Mouse (Mus musculus): ENCODE results near the gene Atp6v0e2. TPM values are rescaled to one million over a fixed set of nuclear protein-coding genes. Genes with fewer than 3 reads are reported as not detected.

Atp6v0e2 gene
- polyA plus RNA-seq, 1 experiment from 2014 or later: 20.0 TPM

GRCm38 (mm10) chr6:48578736-48579135 lies 41.3 kb downstream of the Atp6v0e2 start:
- Histone ChIP-seq H3K9me3 (replicated peaks; ENCODE audit: control insufficient read depth, low read length) (no peaks in the 10 kb centered on the region), H3K4me3 (ENCODE audit: low read length) (no peak overlapping the region), H3K4me1 (ENCODE audit: control insufficient read depth, insufficient read depth, low read length) (peaks cover 20% of the 10 kb centered on the region), H3K27me3 (ENCODE audit: control insufficient read depth, insufficient read depth, low read length) (no peaks in the 10 kb centered on the region), H3K27ac (ENCODE audit: low read length) (peak overlapping the region; percentile 86), H3K9ac (ENCODE audit: low read length) (no peak overlapping the region), H3K36me3 (ENCODE audit: control insufficient read depth, insufficient read depth) (no peaks in the 10 kb centered on the region), H3K4me2 (ENCODE audit: low read depth, low read length) (no peak overlapping the region)
- ATAC-seq (replicated peaks; ENCODE audit: extremely low read depth, insufficient read depth, low FRiP score): no peak
- 53% methylated on average over 5 of the region's 5 CpGs for WGBS

- peak overlapping the region; percentile 51 for H3K4me2 ChIP-seq (ENCODE audit: low read depth, low read length)
- H3K36me3 ChIP-seq (ENCODE audit: control insufficient read depth, insufficient read depth): no peaks in the 10 kb centered on the region
- H3K9ac ChIP-seq (ENCODE audit: low read length): peak overlapping the region; percentile 62
- peak overlapping the region; percentile 26; the same call in 1 of the 2 replicates for H3K4me3 ChIP-seq (ENCODE audit: low read length)
- no peaks in the 10 kb centered on the region for H3K27me3 ChIP-seq (ENCODE audit: control insufficient read depth, insufficient read depth, low read length)
- peak overlapping the region; percentile 86 for H3K27ac ChIP-seq (ENCODE audit: low read length)
- peak; percentile 70 for ATAC-seq (replicated peaks; ENCODE audit: extremely low read depth, insufficient read depth, low FRiP score)
- WGBS: 7% methylated on average over 5 of the region's 5 CpGs
- peaks cover 20% of the 10 kb centered on the region for H3K4me1 ChIP-seq (ENCODE audit: control insufficient read depth, insufficient read depth, low read length)
- H3K9me3 ChIP-seq (replicated peaks; ENCODE audit: control insufficient read depth, low read length): no peaks in the 10 kb centered on the region
These were observed 41.8 kb downstream of the Atp6v0e2 start for GRCm38 (mm10) chr6:48579215-48579648.

- Histone ChIP-seq H3K36me3 (ENCODE audit: control insufficient read depth, insufficient read depth) (no peaks in the 10 kb centered on the region), H3K27ac (ENCODE audit: low read length) (peak overlapping the region; percentile 72), H3K9ac (ENCODE audit: low read length) (no peak overlapping the region), H3K27me3 (ENCODE audit: control insufficient read depth, insufficient read depth, low read length) (no peaks in the 10 kb centered on the region), H3K4me3 (ENCODE audit: low read length) (no peak overlapping the region), H3K4me1 (ENCODE audit: control insufficient read depth, insufficient read depth, low read length) (peaks cover 20% of the 10 kb centered on the region), H3K9me3 (replicated peaks; ENCODE audit: control insufficient read depth, low read length) (0 out of 2 replicates have a peak, but pooled peaks cover under 1% of the 10 kb centered on the region), H3K4me2 (ENCODE audit: low read depth, low read length) (no peak overlapping the region)
- 29% methylated on average over 3 of the region's 3 CpGs for WGBS
- ATAC-seq (replicated peaks; ENCODE audit: extremely low read depth, insufficient read depth, low FRiP score): peak; percentile 59; the same call in 1 of the 2 replicates
These were observed 43.8 kb downstream of the Atp6v0e2 start for GRCm38 (mm10) chr6:48581257-48581656.

GRCm38 (mm10) chr6:48582037-48582436 lies 44.6 kb downstream of the Atp6v0e2 start:
- no peak overlapping the region for H3K9ac ChIP-seq (ENCODE audit: low read length)

GRCm38 (mm10) chr6:48589194-48589750 lies 51.9 kb downstream of the Atp6v0e2 start, which contains the start of gene Gm45021:
Gm45021 (plus strand) TSS chr6:48589610.
- peak; percentile 21 for ATAC-seq (replicated peaks; ENCODE audit: extremely low read depth, insufficient read depth, low FRiP score)
- peak within 1 kb of the TSS; percentile 18 for H3K4me2 ChIP-seq (ENCODE audit: low read depth, low read length)
- WGBS: 7% methylated on average over 6 of the region's 6 CpGs
- H3K9me3 ChIP-seq (replicated peaks; ENCODE audit: control insufficient read depth, low read length): 0 out of 2 replicates have a peak, but pooled peaks cover 3% of the 10 kb centered on the region
- no peaks in the 10 kb centered on the region for H3K27me3 ChIP-seq (ENCODE audit: control insufficient read depth, insufficient read depth, low read length)
- H3K4me3 ChIP-seq (ENCODE audit: low read length): no peak within 1 kb of the TSS
- H3K27ac ChIP-seq (ENCODE audit: low read length): peak within 1 kb of the TSS; percentile 78
- peaks cover 17% of the 10 kb centered on the region for H3K4me1 ChIP-seq (ENCODE audit: control insufficient read depth, insufficient read depth, low read length)
- no peaks in the 10 kb centered on the region for H3K36me3 ChIP-seq (ENCODE audit: control insufficient read depth, insufficient read depth)
- H3K9ac ChIP-seq (ENCODE audit: low read length): peak within 1 kb of the TSS; percentile 60

More at GRCm38 (mm10) chr6:48582037-48582436, 44.6 kb downstream of the Atp6v0e2 start:
- peaks cover 20% of the 10 kb centered on the region for H3K4me1 ChIP-seq (ENCODE audit: control insufficient read depth, insufficient read depth, low read length)
- WGBS: 64% methylated on average over 3 of the region's 3 CpGs
- no peaks in the 10 kb centered on the region for H3K27me3 ChIP-seq (ENCODE audit: control insufficient read depth, insufficient read depth, low read length)
- no peaks in the 10 kb centered on the region for H3K36me3 ChIP-seq (ENCODE audit: control insufficient read depth, insufficient read depth)
- no peak overlapping the region; the same call in 1 of the 2 replicates for H3K27ac ChIP-seq (ENCODE audit: low read length)
- H3K9me3 ChIP-seq (replicated peaks; ENCODE audit: control insufficient read depth, low read length): 0 out of 2 replicates have a peak, but pooled peaks cover 3% of the 10 kb centered on the region
- ATAC-seq (replicated peaks; ENCODE audit: extremely low read depth, insufficient read depth, low FRiP score): no peak; the same call in 1 of the 2 replicates
- H3K4me2 ChIP-seq (ENCODE audit: low read depth, low read length): no peak overlapping the region
- H3K4me3 ChIP-seq (ENCODE audit: low read length): no peak overlapping the region

Other genes starting within 250 kb of the Atp6v0e2 start
- gene Krba1, start 142.0 kb upstream of the Atp6v0e2 start, polyA plus RNA-seq (2015; fragmentation: Nextera tagmentation; extraction: Ambion mirVana): 17.6 and 18.6 TPM in 2 replicates
- 20.3 and 22.1 TPM in 2 replicates for gene Zfp467, start 91.8 kb upstream of the Atp6v0e2 start, polyA plus RNA-seq (2015; fragmentation: Nextera tagmentation; extraction: Ambion mirVana)
- 0.42 and 0.43 TPM in 2 replicates for gene Sspo, start 89.4 kb upstream of the Atp6v0e2 start, polyA plus RNA-seq (2015; fragmentation: Nextera tagmentation; extraction: Ambion mirVana)
- 6.7 and 8.2 TPM in 2 replicates for gene Lrrc61, start 17.2 kb downstream of the Atp6v0e2 start, polyA plus RNA-seq (2015; fragmentation: Nextera tagmentation; extraction: Ambion mirVana)
- gene Rarres2, start 35.2 kb downstream of the Atp6v0e2 start, polyA plus RNA-seq (2015; fragmentation: Nextera tagmentation; extraction: Ambion mirVana): 44.7 and 55.2 TPM in 2 replicates
- gene Gm45021, start 52.0 kb downstream of the Atp6v0e2 start, polyA plus RNA-seq (2015; fragmentation: Nextera tagmentation; extraction: Ambion mirVana): not detected in 2 replicates
- 28.6 and 29.8 TPM in 2 replicates for gene Repin1, start 56.3 kb downstream of the Atp6v0e2 start, polyA plus RNA-seq (2015; fragmentation: Nextera tagmentation; extraction: Ambion mirVana)
- gene Gm44965, start 56.3 kb downstream of the Atp6v0e2 start, polyA plus RNA-seq (2015; fragmentation: Nextera tagmentation; extraction: Ambion mirVana): not detected in 2 replicates
- gene Zfp775, start 64.4 kb downstream of the Atp6v0e2 start, polyA plus RNA-seq (2015; fragmentation: Nextera tagmentation; extraction: Ambion mirVana): 6.2 and 8.6 TPM in 2 replicates
- gene AI854703, start 89.1 kb downstream of the Atp6v0e2 start, polyA plus RNA-seq (2015; fragmentation: Nextera tagmentation; extraction: Ambion mirVana): 1.0 and 1.7 TPM in 2 replicates
- gene Gimap8, start 109.6 kb downstream of the Atp6v0e2 start, polyA plus RNA-seq (2015; fragmentation: Nextera tagmentation; extraction: Ambion mirVana): 1.9 and 2.4 TPM in 2 replicates
- gene Gimap9, start 138.5 kb downstream of the Atp6v0e2 start, polyA plus RNA-seq (2015; fragmentation: Nextera tagmentation; extraction: Ambion mirVana): 8.6 and 17.5 TPM in 2 replicates
- gene Gimap4, start 146.9 kb downstream of the Atp6v0e2 start, polyA plus RNA-seq (2015; fragmentation: Nextera tagmentation; extraction: Ambion mirVana): 35.8 and 37.0 TPM in 2 replicates
- gene Gimap6, start 170.6 kb downstream of the Atp6v0e2 start, polyA plus RNA-seq (2015; fragmentation: Nextera tagmentation; extraction: Ambion mirVana): 42.5 and 46.8 TPM in 2 replicates
- 2.3 and 5.2 TPM in 2 replicates for gene Gm28053, start 181.0 kb downstream of the Atp6v0e2 start, polyA plus RNA-seq (2015; fragmentation: Nextera tagmentation; extraction: Ambion mirVana)
- gene Gimap7, start 181.0 kb downstream of the Atp6v0e2 start, polyA plus RNA-seq (2015; fragmentation: Nextera tagmentation; extraction: Ambion mirVana): 0.43 TPM in 1 of 2 replicates, not detected in the other
- 30.4 and 35.0 TPM in 2 replicates for gene Gimap1, start 201.4 kb downstream of the Atp6v0e2 start, polyA plus RNA-seq (2015; fragmentation: Nextera tagmentation; extraction: Ambion mirVana)
- 8.3 and 9.8 TPM in 2 replicates for gene Gimap5, start 208.6 kb downstream of the Atp6v0e2 start, polyA plus RNA-seq (2015; fragmentation: Nextera tagmentation; extraction: Ambion mirVana)
- gene Gimap3, start 233.2 kb downstream of the Atp6v0e2 start, polyA plus RNA-seq (2015; fragmentation: Nextera tagmentation; extraction: Ambion mirVana): 0.14 and 0.25 TPM in 2 replicates

Data from heart, embryonic 16.5 days (tissue).